Mouse (Mus musculus): ENCODE measurements around the gene Maml3.
A peak's percentile ranks its signal among the peaks of the same experiment; 100 is the strongest.

Maml3 gene

GRCm38 (mm10) chr3:51788591-51789339 lies 316.1 kb downstream of the Maml3 start:
- DNase-seq (ENCODE audit: low spot score in 2 of 2), result peak; percentile 37 to 42

GRCm38 (mm10) chr3:51787945-51788344 lies 316.9 kb downstream of the Maml3 start:
- DNase-seq (ENCODE audit: low spot score in 2 of 2), result peak in 1 of 2 experiments; percentile 2

- no peak for DNase-seq (ENCODE audit: low spot score in 2 of 2)
These were observed 319.1 kb downstream of the Maml3 start for GRCm38 (mm10) chr3:51785796-51786195.

GRCm38 (mm10) chr3:51782191-51782590 lies 322.7 kb downstream of the Maml3 start:
- DNase-seq (ENCODE audit: low spot score in 2 of 2), result no peak

- no peak for DNase-seq (ENCODE audit: low spot score in 2 of 2)
These were observed 325.9 kb downstream of the Maml3 start for GRCm38 (mm10) chr3:51778738-51779592.

GRCm38 (mm10) chr3:51778179-51778578 lies 326.7 kb downstream of the Maml3 start:
- DNase-seq (ENCODE audit: low spot score in 2 of 2), result no peak

- DNase-seq (ENCODE audit: low spot score in 2 of 2), result no peak
These were observed 328.8 kb downstream of the Maml3 start for GRCm38 (mm10) chr3:51776018-51776611.

GRCm38 (mm10) chr3:51773587-51773986 lies 331.3 kb downstream of the Maml3 start:
- DNase-seq (ENCODE audit: low spot score in 2 of 2), result no peak

- no peak for DNase-seq (ENCODE audit: low spot score in 2 of 2)
These were observed 332.8 kb downstream of the Maml3 start for GRCm38 (mm10) chr3:51771839-51772630.

- no peak for DNase-seq (ENCODE audit: low spot score in 2 of 2)
These were observed 335.7 kb downstream of the Maml3 start for GRCm38 (mm10) chr3:51769196-51769595.

- no peak for DNase-seq (ENCODE audit: low spot score in 2 of 2)
These were observed 339.5 kb downstream of the Maml3 start for GRCm38 (mm10) chr3:51765220-51765923.

- no peak for DNase-seq (ENCODE audit: low spot score in 2 of 2)
These were observed 340.7 kb downstream of the Maml3 start for GRCm38 (mm10) chr3:51764175-51764574.

- no peak for DNase-seq (ENCODE audit: low spot score in 2 of 2)
These were observed 342.0 kb downstream of the Maml3 start for GRCm38 (mm10) chr3:51762900-51763299.

- no peak for DNase-seq (ENCODE audit: low spot score in 2 of 2)
These were observed 345.3 kb downstream of the Maml3 start for GRCm38 (mm10) chr3:51759534-51759933.

GRCm38 (mm10) chr3:51757032-51757431 lies 347.8 kb downstream of the Maml3 start:
- no peak for DNase-seq (ENCODE audit: low spot score in 2 of 2)

- no peak for DNase-seq (ENCODE audit: low spot score in 2 of 2)
These were observed 348.6 kb downstream of the Maml3 start for GRCm38 (mm10) chr3:51756283-51756682.

GRCm38 (mm10) chr3:51753262-51753661 lies 351.6 kb downstream of the Maml3 start:
- no peak for DNase-seq (ENCODE audit: low spot score in 2 of 2)

- no peak for DNase-seq (ENCODE audit: low spot score in 2 of 2)
These were observed 353.4 kb downstream of the Maml3 start for GRCm38 (mm10) chr3:51751440-51751839.

GRCm38 (mm10) chr3:51749812-51750481 lies 354.9 kb downstream of the Maml3 start:
- no peak for DNase-seq (ENCODE audit: low spot score in 2 of 2)

- DNase-seq (ENCODE audit: low spot score in 2 of 2), result no peak
These were observed 355.5 kb downstream of the Maml3 start for GRCm38 (mm10) chr3:51749421-51749811.
